In the genomic region with DNA sequence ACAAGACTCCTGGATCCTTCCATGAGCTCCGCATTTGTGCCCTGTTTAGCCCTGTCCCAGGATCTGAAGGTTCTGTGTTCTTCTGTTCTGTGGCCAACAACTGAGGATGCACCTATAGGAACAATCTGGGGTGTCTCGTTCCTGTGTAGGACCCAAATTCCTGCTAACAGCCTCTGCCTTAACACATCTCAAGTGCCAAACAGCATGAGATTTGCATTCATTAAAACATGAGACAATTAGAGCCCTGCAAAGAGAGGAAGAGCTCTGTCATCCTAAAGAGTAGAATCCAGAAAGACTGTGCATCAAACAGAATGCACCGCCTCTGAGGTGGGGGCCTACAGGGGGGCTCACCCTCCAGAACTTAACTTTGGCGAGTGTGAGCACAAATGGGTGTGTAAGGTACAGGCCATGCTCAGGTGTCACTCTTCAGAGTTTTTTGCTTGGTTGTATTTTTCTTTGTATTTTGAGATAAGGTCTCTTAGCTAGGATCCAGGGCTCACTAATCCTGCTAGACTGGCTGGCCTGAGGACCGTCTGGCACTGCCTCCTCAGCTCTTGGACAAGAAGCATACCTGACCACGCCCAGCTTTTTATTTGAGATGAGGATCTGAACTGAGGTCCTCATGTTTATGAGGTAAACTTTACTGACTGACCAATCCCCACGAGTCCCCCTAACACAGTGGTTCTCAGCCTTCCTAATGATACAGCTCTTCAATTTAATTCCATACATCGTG, we compare ENCODE assay signal across 20 mouse cellular contexts. TPM values are rescaled to one million over a fixed set of nuclear protein-coding genes. Genes with fewer than 3 reads are reported as not detected.
A peak's percentile ranks its signal among the peaks of the same experiment; 100 is the strongest.
DNase-seq lines count a peak whose midpoint lies in the region; ATAC-seq and TF ChIP-seq lines count a peak whose summit lies in the region.
"Had no signal": no experiment of that assay in that cellular context is flagged by ENCODE, and none has a peak within 500 bp of the region (broad histone marks: within the 10 kb centered on the region; RNA-seq: fewer than 3 reads in every experiment).

No protein-coding gene starts in this region.

- no peaks in the 10 kb centered on the region for H3K36me3 ChIP-seq in forebrain, embryonic 14.5 days (ENCODE audit: control insufficient read depth, insufficient read depth, low read length)
- no peaks in the 10 kb centered on the region for H3K36me3 ChIP-seq in forebrain, embryonic 12.5 days (replicated peaks)
- H3K36me3 ChIP-seq in heart, embryonic 13.5 days = no peaks in the 10 kb centered on the region
- H3K36me3 ChIP-seq in liver, embryonic 13.5 days = no peaks in the 10 kb centered on the region
- H3K36me3 ChIP-seq in liver, postnatal 0 days (replicated peaks; ENCODE audit: insufficient read depth, low read length) = no peaks in the 10 kb centered on the region
- no peaks in the 10 kb centered on the region for H3K36me3 ChIP-seq in intestine, embryonic 16.5 days (ENCODE audit: control insufficient read depth, insufficient read depth, low read length)
- H3K36me3 ChIP-seq: G1E; lung, embryonic 15.5 days; neural tube, embryonic 13.5 days had no signal

- no peaks in the 10 kb centered on the region for H3K9me3 ChIP-seq in forebrain, embryonic 14.5 days (replicated peaks; ENCODE audit: control insufficient read depth, low read length)
- no peaks in the 10 kb centered on the region for H3K9me3 ChIP-seq in forebrain, embryonic 12.5 days
- no peaks in the 10 kb centered on the region for H3K9me3 ChIP-seq in heart, embryonic 13.5 days
- H3K9me3 ChIP-seq in liver, embryonic 13.5 days (replicated peaks) = no peaks in the 10 kb centered on the region
- no peaks in the 10 kb centered on the region for H3K9me3 ChIP-seq in liver, postnatal 0 days (ENCODE audit: low read length)
- no peaks in the 10 kb centered on the region for H3K9me3 ChIP-seq in intestine, embryonic 16.5 days (ENCODE audit: control insufficient read depth, low read length)
- H3K9me3 ChIP-seq: G1E; lung, embryonic 15.5 days; neural tube, embryonic 13.5 days had no signal

- DNase-seq in forebrain, embryonic 14.5 days (ENCODE audit: low spot score) = no peak
- DNase-seq in heart, postnatal 4 days = no peak
- no peak for DNase-seq in liver, embryonic 13.5 days
- no peak for DNase-seq in liver, postnatal 0 days
- no peak for DNase-seq in Muller cell, postnatal 12 days (ENCODE audit: inconsistent ontology term)
- DNase-seq: adrenal gland, postnatal 14 days; embryo, embryonic 11 days; kidney, adult 8-10 months; kidney, postnatal 14 days; layer of hippocampus, postnatal 36 days; midbrain, embryonic 14.5 days; right cerebral cortex, adult 18-20 months; thymus, adult 18-20 months had no signal

- TF ChIP-seq CTCF in liver, postnatal 0 days (IDR thresholded peaks at IDR 0.05; ENCODE audit: low read depth) = no peak

- peak; percentile 21; the same call in 1 of the 2 replicates for ATAC-seq in forebrain, embryonic 14.5 days
- no peak for ATAC-seq in forebrain, embryonic 12.5 days (ENCODE audit: low FRiP score)
- no peak for ATAC-seq in heart, embryonic 13.5 days (ENCODE audit: extremely low read depth, insufficient number of reproducible peaks, low FRiP score, low TSS enrichment)
- no peak for ATAC-seq in liver, embryonic 13.5 days (ENCODE audit: low read depth)
- no peak for ATAC-seq in liver, postnatal 0 days
- ATAC-seq in intestine, embryonic 16.5 days = peak; percentile 19

- no peak overlapping the region for H3K27ac ChIP-seq in forebrain, embryonic 14.5 days (ENCODE audit: low read depth, low read length)
- no peak overlapping the region for H3K27ac ChIP-seq in forebrain, embryonic 12.5 days
- H3K27ac ChIP-seq in heart, embryonic 13.5 days (replicated peaks) = peak overlapping the region; percentile 57
- no peak overlapping the region for H3K27ac ChIP-seq in liver, embryonic 13.5 days
- H3K27ac ChIP-seq in liver, postnatal 0 days (ENCODE audit: low read depth) = no peak overlapping the region
- no peak overlapping the region for H3K27ac ChIP-seq in intestine, embryonic 16.5 days (ENCODE audit: low read length)
- H3K27ac ChIP-seq: layer of hippocampus, adult 2 months; lung, embryonic 15.5 days; neural tube, embryonic 13.5 days had no signal

- H3K9ac ChIP-seq in forebrain, embryonic 14.5 days (ENCODE audit: low read length) = no peak overlapping the region
- H3K9ac ChIP-seq in forebrain, embryonic 12.5 days = no peak overlapping the region
- H3K9ac ChIP-seq in heart, embryonic 13.5 days = 0 out of 2 replicates have a peak overlapping the region, but pooled peaks have one; percentile 0
- H3K9ac ChIP-seq in liver, embryonic 13.5 days = peak overlapping the region; percentile 5; the same call in 1 of the 2 replicates
- H3K9ac ChIP-seq in liver, postnatal 0 days (replicated peaks) = no peak overlapping the region
- H3K9ac ChIP-seq in intestine, embryonic 16.5 days (ENCODE audit: low read depth, low read length) = no peak overlapping the region
- H3K9ac ChIP-seq: lung, embryonic 15.5 days; neural tube, embryonic 13.5 days had no signal

- H3K4me3 ChIP-seq in forebrain, embryonic 14.5 days (ENCODE audit: low read depth, low read length) = no peak overlapping the region
- H3K4me3 ChIP-seq in forebrain, embryonic 12.5 days (replicated peaks) = no peak overlapping the region
- no peak overlapping the region for H3K4me3 ChIP-seq in heart, embryonic 13.5 days
- H3K4me3 ChIP-seq in liver, embryonic 13.5 days (replicated peaks) = no peak overlapping the region
- H3K4me3 ChIP-seq in liver, postnatal 0 days (ENCODE audit: low read depth, low read length) = no peak overlapping the region
- H3K4me3 ChIP-seq in intestine, embryonic 16.5 days (ENCODE audit: low read length) = no peak overlapping the region
- H3K4me3 ChIP-seq: layer of hippocampus, adult 2 months; lung, embryonic 15.5 days; neural tube, embryonic 13.5 days had no signal

- WGBS in forebrain, embryonic 14.5 days = 64% methylated on average over 8 of the region's 8 CpGs
- WGBS in forebrain, embryonic 12.5 days = 73% methylated on average over 8 of the region's 8 CpGs
- WGBS in heart, embryonic 13.5 days = 72% methylated on average over 8 of the region's 8 CpGs
- 62% methylated on average over 8 of the region's 8 CpGs for WGBS in liver, embryonic 13.5 days (ENCODE audit: insufficient replicate concordance)
- 74% methylated on average over 8 of the region's 8 CpGs for WGBS in liver, postnatal 0 days (ENCODE audit: insufficient replicate concordance)
- WGBS in intestine, embryonic 16.5 days = 73% methylated on average over 8 of the region's 8 CpGs

- H3K4me2 ChIP-seq in forebrain, embryonic 14.5 days (ENCODE audit: low read length) = no peak overlapping the region
- no peak overlapping the region for H3K4me2 ChIP-seq in forebrain, embryonic 12.5 days
- H3K4me2 ChIP-seq in heart, embryonic 13.5 days = no peak overlapping the region
- H3K4me2 ChIP-seq in liver, embryonic 13.5 days = no peak overlapping the region; the same call in 1 of the 2 replicates
- no peak overlapping the region for H3K4me2 ChIP-seq in liver, postnatal 0 days (ENCODE audit: low read depth, low read length)
- H3K4me2 ChIP-seq in intestine, embryonic 16.5 days (ENCODE audit: low read depth, low read length) = no peak overlapping the region
- H3K4me2 ChIP-seq: lung, embryonic 15.5 days; neural tube, embryonic 13.5 days had no signal

- H3K4me1 ChIP-seq in forebrain, embryonic 14.5 days (ENCODE audit: control insufficient read depth, insufficient read depth, low read length) = no peaks in the 10 kb centered on the region
- peaks cover 6% of the 10 kb centered on the region; the same call in 1 of the 2 replicates for H3K4me1 ChIP-seq in forebrain, embryonic 12.5 days
- H3K4me1 ChIP-seq in heart, embryonic 13.5 days = peaks cover 43% of the 10 kb centered on the region
- peaks cover 55% of the 10 kb centered on the region for H3K4me1 ChIP-seq in liver, embryonic 13.5 days (replicated peaks)
- peaks cover 16% of the 10 kb centered on the region for H3K4me1 ChIP-seq in liver, postnatal 0 days (ENCODE audit: insufficient read depth)
- peaks cover 28% of the 10 kb centered on the region for H3K4me1 ChIP-seq in intestine, embryonic 16.5 days (ENCODE audit: control insufficient read depth, insufficient read depth, low read length)
- H3K4me1 ChIP-seq: neural tube, embryonic 13.5 days had no signal

- no peaks in the 10 kb centered on the region for H3K27me3 ChIP-seq in forebrain, embryonic 14.5 days (replicated peaks; ENCODE audit: control insufficient read depth, insufficient read depth, low read length)
- H3K27me3 ChIP-seq in forebrain, embryonic 12.5 days = no peaks in the 10 kb centered on the region
- H3K27me3 ChIP-seq in heart, embryonic 13.5 days (replicated peaks) = no peaks in the 10 kb centered on the region
- no peaks in the 10 kb centered on the region for H3K27me3 ChIP-seq in liver, embryonic 13.5 days
- no peaks in the 10 kb centered on the region for H3K27me3 ChIP-seq in liver, postnatal 0 days (ENCODE audit: insufficient read depth, low read length)
- H3K27me3 ChIP-seq in intestine, embryonic 16.5 days (replicated peaks; ENCODE audit: control insufficient read depth, insufficient read depth, low read length) = no peaks in the 10 kb centered on the region
- H3K27me3 ChIP-seq: lung, embryonic 15.5 days; neural tube, embryonic 13.5 days had no signal

- TF ChIP-seq EP300 in liver, postnatal 0 days (IDR thresholded peaks at IDR 0.05; ENCODE audit: low read depth) = no peak

RNA-seq across cellular contexts. Expression of a gene that starts 15.2 kb away (rescaled TPM):
- 2.4 and 3.2 TPM in 2 replicates for polyA plus RNA-seq in forebrain, embryonic 14.5 days (2014; fragmentation: Nextera tagmentation; extraction: Ambion mirVana)
- 6.7 and 6.9 TPM in 2 replicates for polyA plus RNA-seq in forebrain, embryonic 12.5 days (2016; fragmentation: Nextera tagmentation; extraction: Ambion mirVana)
- polyA plus RNA-seq in heart, embryonic 13.5 days (2015; fragmentation: Nextera tagmentation; extraction: Ambion mirVana) = 5.9 and 6.3 TPM in 2 replicates
- 10 to 100 TPM; 25.7 to 28.7 TPM for total RNA-seq in heart, postnatal 4 days (2021)
- polyA plus RNA-seq in liver, embryonic 13.5 days (2015; fragmentation: Nextera tagmentation; extraction: Ambion mirVana) = 3.1 and 3.8 TPM in 2 replicates
- polyA plus RNA-seq in liver, postnatal 0 days (2015; fragmentation: Nextera tagmentation; extraction: Ambion mirVana) = 3.8 and 3.9 TPM in 2 replicates
- polyA plus RNA-seq in intestine, embryonic 16.5 days (2015; fragmentation: Nextera tagmentation; extraction: Ambion mirVana) = 13.4 and 14.2 TPM in 2 replicates
- total RNA-seq: G1E had no signal
- polyA plus RNA-seq: G1E had no signal

Comparison
In these comparisons a context has a peak if more than half of its experiments do, and no peak if none do; other contexts are left out.
1. ATAC-seq: peak in forebrain, embryonic 14.5 days (single experiment) and intestine, embryonic 16.5 days (single experiment); none in forebrain, embryonic 12.5 days (single experiment), heart, embryonic 13.5 days (single experiment), liver, embryonic 13.5 days (single experiment) and liver, postnatal 0 days (single experiment).
2. H3K9ac ChIP-seq: peak in heart, embryonic 13.5 days (single experiment) and liver, embryonic 13.5 days (single experiment); none in forebrain, embryonic 14.5 days (single experiment), forebrain, embryonic 12.5 days (single experiment), liver, postnatal 0 days (single experiment) and intestine, embryonic 16.5 days (single experiment).